Mouse (Mus musculus) E14TG2a.4 (cell line): ENCODE measurements around the gene Mef2d.
A peak's percentile ranks its signal among the peaks of the same experiment; 100 is the strongest.

Source experiments
- H3K27me3 ChIP-seq: 2 replicates; pipeline ENCODE4 v1.6.1; 2014; ENCODE audit warnings: low read length, control low read depth; ENCODE audit not compliant: insufficient read depth
- H3K36me3 ChIP-seq: 2 replicates; pipeline ENCODE4 v1.6.1; 2014; ENCODE audit warnings: low read length, control low read depth; ENCODE audit not compliant: insufficient read depth
- H3K4me1 ChIP-seq: replicated peaks from 2 replicates; pipeline ENCODE4 v1.6.1; 2014; ENCODE audit warnings: low read depth, low read length, control low read depth
- H3K4me3 ChIP-seq: replicated peaks from 2 replicates; pipeline ENCODE4 v1.5.1; 2014; ENCODE audit warnings: mild to moderate bottlenecking, low read length
- H3K9me3 ChIP-seq: 2 replicates; pipeline ENCODE4 v1.6.1; 2014; ENCODE audit warnings: low read length, control low read depth
- CTCF ChIP-seq: conservative IDR thresholded peaks from 2 replicates; pipeline ENCODE4 v1.5.1; 2014; ENCODE audit warnings: low read length
- NANOG ChIP-seq: IDR thresholded peaks from 2 replicates; pipeline ENCODE4 v1.6.1; 2014; ENCODE audit warnings: borderline replicate concordance, low read length, mixed read lengths
- POU5F1 ChIP-seq: IDR thresholded peaks from 2 replicates; pipeline ENCODE4 v1.6.1; 2014; ENCODE audit warnings: low read length, borderline replicate concordance

The Mef2d gene

GRCm38 (mm10) chr3:88144648-88145410 is 2.7 kb downstream of the Mef2d start:
- Histone ChIP-seq H3K9me3 (no peaks in the 10 kb centered on the region), H3K4me1 (peaks cover 90% of the 10 kb centered on the region), H3K4me3 (0 out of 2 replicates have a peak overlapping the region, but pooled peaks have one; percentile 17), H3K36me3 (peaks cover 3% of the 10 kb centered on the region; the same call in 1 of the 2 replicates), H3K27me3 (peaks cover 29% of the 10 kb centered on the region)
- no peak for TF ChIP-seq POU5F1

GRCm38 (mm10) chr3:88145411-88145782 is 3.2 kb downstream of the Mef2d start:
- Histone ChIP-seq H3K4me3 (peak overlapping the region; percentile 17; the same call in 1 of the 2 replicates), H3K4me1 (peaks cover 90% of the 10 kb centered on the region), H3K27me3 (peaks cover 24% of the 10 kb centered on the region), H3K36me3 (peaks cover 3% of the 10 kb centered on the region; the same call in 1 of the 2 replicates), H3K9me3 (no peaks in the 10 kb centered on the region)
- TF ChIP-seq POU5F1 (no peak), CTCF (no peak), NANOG (no peak)

GRCm38 (mm10) chr3:88145952-88146351 is 3.8 kb downstream of the Mef2d start:
- peaks cover 90% of the 10 kb centered on the region for H3K4me1 ChIP-seq
- H3K27me3 ChIP-seq: peaks cover 18% of the 10 kb centered on the region
- no peaks in the 10 kb centered on the region for H3K9me3 ChIP-seq
- H3K36me3 ChIP-seq: peaks cover 3% of the 10 kb centered on the region; the same call in 1 of the 2 replicates
- peak overlapping the region; percentile 17; the same call in 1 of the 2 replicates for H3K4me3 ChIP-seq
- TF ChIP-seq POU5F1: no peak
- TF ChIP-seq CTCF: no peak

- H3K27me3 ChIP-seq: peaks cover 12% of the 10 kb centered on the region
These were observed 4.4 kb downstream of the Mef2d start for GRCm38 (mm10) chr3:88146376-88147112.

GRCm38 (mm10) chr3:88147444-88147843 is 5.3 kb downstream of the Mef2d start:
- TF ChIP-seq CTCF (no peak), NANOG (no peak), POU5F1 (no peak)
- Histone ChIP-seq H3K27me3 (peaks cover 12% of the 10 kb centered on the region), H3K4me1 (peaks cover 96% of the 10 kb centered on the region), H3K36me3 (peaks cover 3% of the 10 kb centered on the region; the same call in 1 of the 2 replicates), H3K4me3 (no peak overlapping the region), H3K9me3 (no peaks in the 10 kb centered on the region)

More at GRCm38 (mm10) chr3:88146376-88147112, 4.4 kb downstream of the Mef2d start:
- no peaks in the 10 kb centered on the region for H3K9me3 ChIP-seq
- H3K4me1 ChIP-seq: peaks cover 90% of the 10 kb centered on the region
- H3K4me3 ChIP-seq: peak overlapping the region; percentile 17; the same call in 1 of the 2 replicates
- H3K36me3 ChIP-seq: peaks cover 3% of the 10 kb centered on the region; the same call in 1 of the 2 replicates
- TF ChIP-seq NANOG (no peak), CTCF (no peak), POU5F1 (no peak)

GRCm38 (mm10) chr3:88147866-88148265 is 5.7 kb downstream of the Mef2d start:
- Histone ChIP-seq H3K4me1 (peaks cover 98% of the 10 kb centered on the region), H3K9me3 (no peaks in the 10 kb centered on the region), H3K4me3 (no peak overlapping the region), H3K27me3 (peaks cover 8% of the 10 kb centered on the region), H3K36me3 (peaks cover 3% of the 10 kb centered on the region; the same call in 1 of the 2 replicates)
- TF ChIP-seq NANOG: no peak
- no peak for TF ChIP-seq POU5F1
- no peak for TF ChIP-seq CTCF

- no peak for TF ChIP-seq POU5F1
- no peak for TF ChIP-seq CTCF
- no peak for TF ChIP-seq NANOG
- H3K36me3 ChIP-seq: peaks cover 3% of the 10 kb centered on the region; the same call in 1 of the 2 replicates
- H3K4me3 ChIP-seq: 0 out of 2 replicates have a peak overlapping the region, but pooled peaks have one; percentile 20
- peaks cover 98% of the 10 kb centered on the region for H3K4me1 ChIP-seq
- no peaks in the 10 kb centered on the region for H3K9me3 ChIP-seq
- H3K27me3 ChIP-seq: peaks cover 3% of the 10 kb centered on the region
These were observed 6.2 kb downstream of the Mef2d start for GRCm38 (mm10) chr3:88148354-88148753.

- H3K27me3 ChIP-seq: no peaks in the 10 kb centered on the region; the same call in 1 of the 2 replicates
- H3K36me3 ChIP-seq: peaks cover 3% of the 10 kb centered on the region; the same call in 1 of the 2 replicates
- no peaks in the 10 kb centered on the region for H3K9me3 ChIP-seq
- H3K4me1 ChIP-seq: peaks cover 96% of the 10 kb centered on the region
- no peak for TF ChIP-seq NANOG
- no peak for TF ChIP-seq CTCF
- no peak for TF ChIP-seq POU5F1
- H3K4me3 ChIP-seq: peak overlapping the region; percentile 55; the same call in 1 of the 2 replicates
These were observed 6.8 kb downstream of the Mef2d start for GRCm38 (mm10) chr3:88148776-88149509.
